Mouse (Mus musculus): Measurements from ENCODE around the gene Tnfaip8l1. TPM values are rescaled to one million over a fixed set of nuclear protein-coding genes. Genes with fewer than 3 reads are reported as not detected.

Tnfaip8l1 gene
- polyA plus RNA-seq, 1 experiment from 2014 or later: 12.7 TPM

DNA sequence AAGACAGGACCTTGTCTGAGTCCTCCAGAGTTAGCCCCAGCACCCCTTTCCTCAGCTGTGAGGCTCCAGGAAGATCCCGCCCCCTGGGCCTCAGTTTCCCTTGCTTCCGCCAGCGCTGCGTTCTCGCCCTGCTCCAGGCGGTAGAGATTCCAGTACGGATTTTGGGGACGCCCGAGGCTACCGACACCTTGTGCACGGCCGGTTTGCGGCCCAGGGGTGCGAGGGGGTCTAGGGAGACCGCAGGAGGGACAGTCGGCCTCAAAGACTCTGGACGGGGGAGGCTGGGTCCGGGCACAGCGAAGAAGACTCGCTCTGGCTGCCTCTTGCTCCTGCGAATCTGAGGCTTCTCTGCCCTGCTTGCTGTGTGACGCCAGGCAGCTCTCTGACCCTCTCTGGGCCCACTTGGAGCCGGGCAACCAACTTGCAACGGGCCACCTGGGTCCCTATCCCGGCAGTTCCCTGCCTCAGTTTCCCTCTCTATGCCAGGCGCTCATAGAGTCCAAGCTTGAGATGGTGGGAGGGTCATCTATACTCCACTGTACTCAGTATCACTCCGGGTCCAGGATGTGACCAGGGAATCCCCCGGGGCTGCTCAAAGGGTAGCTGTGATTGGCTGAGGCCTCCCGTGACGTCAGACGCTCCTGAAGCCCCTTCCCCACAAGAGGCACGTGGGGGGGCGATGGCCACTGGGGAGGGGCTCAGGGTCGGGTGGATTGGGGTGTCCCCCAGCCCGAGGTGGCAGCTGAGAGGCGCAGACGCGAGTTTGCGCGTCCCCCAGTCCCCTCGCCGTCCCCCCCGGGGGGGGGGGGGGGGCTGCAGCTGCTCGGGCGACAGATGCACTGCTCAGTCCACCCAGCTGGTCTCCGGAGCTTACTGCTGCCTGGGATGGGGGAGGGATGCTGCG is 20.3 kb upstream of the Tnfaip8l1 start:
- DNase-seq (ENCODE audit: low spot score): peak; percentile 64
- WGBS: under 1% methylated on average over 42 of the region's 47 CpGs
- Histone ChIP-seq H3K27ac (replicated peaks; ENCODE audit: low read depth, low read length) (no peak overlapping the region), H3K4me1 (ENCODE audit: control insufficient read depth, insufficient read depth, low read length) (peaks cover 9% of the 10 kb centered on the region), H3K4me2 (ENCODE audit: low read depth, low read length) (peak overlapping the region; percentile 58), H3K9ac (replicated peaks; ENCODE audit: low read length) (peak overlapping the region; percentile 25; the same call in 1 of the 2 replicates), H3K36me3 (replicated peaks; ENCODE audit: control insufficient read depth, insufficient read depth, low read depth, low read length) (no peaks in the 10 kb centered on the region), H3K9me3 (replicated peaks; ENCODE audit: control insufficient read depth, low read length) (no peaks in the 10 kb centered on the region), H3K4me3 (ENCODE audit: low read depth, low read length) (peak overlapping the region; percentile 30), H3K27me3 (ENCODE audit: control insufficient read depth, insufficient read depth, low read length) (peaks cover 48% of the 10 kb centered on the region)
- ATAC-seq (replicated peaks; ENCODE audit: insufficient number of reproducible peaks, low FRiP score, low TSS enrichment, low read depth): peak; percentile 51; the same call in 1 of the 2 replicates

DNA sequence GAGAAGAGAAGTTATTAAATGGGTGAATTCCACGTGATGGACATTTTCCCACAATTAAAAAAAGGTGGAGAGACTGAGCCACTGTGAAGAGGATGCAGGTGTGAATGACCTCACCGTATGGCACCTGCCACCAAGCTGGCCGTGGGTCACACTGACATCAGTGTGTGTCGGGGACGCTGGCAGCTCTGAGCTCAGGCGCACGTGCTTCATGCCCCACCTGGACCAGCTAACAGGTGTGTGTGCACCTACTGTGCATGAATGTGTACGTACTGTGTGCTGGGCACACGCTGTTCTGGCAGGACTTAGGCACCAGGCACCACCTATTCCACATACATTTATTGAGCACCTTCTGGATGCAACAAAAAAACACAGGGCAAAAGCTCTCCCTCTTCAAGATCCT is 17.7 kb upstream of the Tnfaip8l1 start:
- no peak for ATAC-seq (replicated peaks; ENCODE audit: insufficient number of reproducible peaks, low FRiP score, low TSS enrichment, low read depth)
- Histone ChIP-seq H3K36me3 (replicated peaks; ENCODE audit: control insufficient read depth, insufficient read depth, low read depth, low read length) (no peaks in the 10 kb centered on the region), H3K4me3 (ENCODE audit: low read depth, low read length) (no peak overlapping the region), H3K27me3 (ENCODE audit: control insufficient read depth, insufficient read depth, low read length) (peaks cover 51% of the 10 kb centered on the region), H3K9ac (replicated peaks; ENCODE audit: low read length) (no peak overlapping the region), H3K4me2 (ENCODE audit: low read depth, low read length) (no peak overlapping the region), H3K4me1 (ENCODE audit: control insufficient read depth, insufficient read depth, low read length) (peaks cover 12% of the 10 kb centered on the region), H3K9me3 (replicated peaks; ENCODE audit: control insufficient read depth, low read length) (no peaks in the 10 kb centered on the region), H3K27ac (replicated peaks; ENCODE audit: low read depth, low read length) (no peak overlapping the region)
- 74% methylated on average over 9 of the region's 9 CpGs for WGBS
- no peak for DNase-seq (ENCODE audit: low spot score)

DNA sequence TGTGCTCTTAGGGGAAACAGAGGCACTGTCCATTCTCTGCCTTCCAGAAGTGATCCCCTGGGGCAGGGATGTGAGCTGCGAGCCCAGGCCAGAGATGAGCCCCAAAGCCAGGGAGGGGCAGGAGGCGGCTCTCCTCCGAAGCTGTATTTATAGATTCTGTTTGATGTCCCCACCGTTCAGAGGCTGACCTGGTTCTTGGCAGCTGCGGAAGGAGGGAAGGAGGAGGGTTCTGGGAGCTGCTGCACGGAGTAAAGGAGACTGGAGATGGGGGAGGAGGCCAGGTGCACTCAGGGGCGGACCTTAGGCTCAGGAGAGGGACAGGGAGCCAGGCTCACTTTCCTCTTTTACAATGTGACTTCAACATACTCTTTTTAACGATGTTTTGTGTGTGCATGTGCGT is 16.1 kb upstream of the Tnfaip8l1 start:
- Histone ChIP-seq H3K4me2 (ENCODE audit: low read depth, low read length) (no peak overlapping the region), H3K4me1 (ENCODE audit: control insufficient read depth, insufficient read depth, low read length) (peaks cover 12% of the 10 kb centered on the region), H3K27ac (replicated peaks; ENCODE audit: low read depth, low read length) (no peak overlapping the region), H3K9me3 (replicated peaks; ENCODE audit: control insufficient read depth, low read length) (no peaks in the 10 kb centered on the region), H3K4me3 (ENCODE audit: low read depth, low read length) (no peak overlapping the region), H3K9ac (replicated peaks; ENCODE audit: low read length) (no peak overlapping the region), H3K27me3 (ENCODE audit: control insufficient read depth, insufficient read depth, low read length) (peaks cover 40% of the 10 kb centered on the region), H3K36me3 (replicated peaks; ENCODE audit: control insufficient read depth, insufficient read depth, low read depth, low read length) (no peaks in the 10 kb centered on the region)
- DNase-seq (ENCODE audit: low spot score): no peak
- ATAC-seq (replicated peaks; ENCODE audit: insufficient number of reproducible peaks, low FRiP score, low TSS enrichment, low read depth): no peak
- 22% methylated on average over 9 of the region's 9 CpGs for WGBS

DNA sequence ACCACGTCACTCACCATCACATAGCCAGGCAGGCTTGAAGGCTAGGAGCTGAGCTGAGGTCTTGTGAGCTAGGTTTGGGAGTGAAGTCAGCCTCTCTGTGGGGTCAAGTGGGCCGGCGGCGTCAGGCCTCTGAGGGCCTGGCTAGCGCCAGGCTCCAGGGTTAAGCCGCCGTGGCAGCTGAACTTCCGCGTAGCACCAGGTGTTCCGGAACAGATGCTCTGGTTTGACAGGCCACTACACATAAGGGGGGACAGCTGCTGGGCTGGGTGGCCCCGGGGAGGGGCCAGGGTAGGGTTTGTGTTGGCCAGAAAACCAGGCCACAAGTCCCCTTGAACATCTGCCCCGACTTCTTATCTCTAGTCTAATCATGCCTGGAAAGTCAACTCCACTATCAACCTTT is 14.9 kb upstream of the Tnfaip8l1 start:
- 55% methylated on average over 12 of the region's 12 CpGs for WGBS
- H3K36me3 ChIP-seq (replicated peaks; ENCODE audit: control insufficient read depth, insufficient read depth, low read depth, low read length): no peaks in the 10 kb centered on the region
- DNase-seq (ENCODE audit: low spot score) (no peak), ATAC-seq (replicated peaks; ENCODE audit: insufficient number of reproducible peaks, low FRiP score, low TSS enrichment, low read depth) (no peak)
- no peaks in the 10 kb centered on the region for H3K9me3 ChIP-seq (replicated peaks; ENCODE audit: control insufficient read depth, low read length)
- H3K27ac ChIP-seq (replicated peaks; ENCODE audit: low read depth, low read length): no peak overlapping the region
- H3K4me2 ChIP-seq (ENCODE audit: low read depth, low read length): no peak overlapping the region
- H3K9ac ChIP-seq (replicated peaks; ENCODE audit: low read length): no peak overlapping the region
- peaks cover 28% of the 10 kb centered on the region for H3K27me3 ChIP-seq (ENCODE audit: control insufficient read depth, insufficient read depth, low read length)
- H3K4me1 ChIP-seq (ENCODE audit: control insufficient read depth, insufficient read depth, low read length): peaks cover 4% of the 10 kb centered on the region; the same call in 1 of the 2 replicates
- H3K4me3 ChIP-seq (ENCODE audit: low read depth, low read length): no peak overlapping the region

DNA sequence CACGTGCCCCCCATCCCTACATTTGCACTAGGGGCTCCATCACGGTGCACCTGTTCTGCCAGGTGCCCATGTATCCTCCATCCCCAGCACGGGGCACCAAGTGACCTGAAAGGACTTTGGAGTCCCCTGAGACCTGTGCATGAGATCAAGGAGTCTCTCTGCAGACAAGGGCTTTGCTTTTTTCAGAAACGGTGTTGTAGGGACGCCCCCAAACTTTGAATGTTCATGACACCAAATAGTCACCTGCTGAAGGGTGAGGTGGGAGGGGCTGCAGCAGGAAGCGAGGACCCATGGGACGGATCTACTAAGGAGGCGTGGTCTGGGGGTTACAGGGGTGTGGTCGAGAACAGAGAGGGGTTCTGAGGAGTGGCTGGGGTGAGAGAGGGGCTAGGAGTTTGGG is 14.0 kb upstream of the Tnfaip8l1 start:
- H3K36me3 ChIP-seq (replicated peaks; ENCODE audit: control insufficient read depth, insufficient read depth, low read depth, low read length): no peaks in the 10 kb centered on the region
- ATAC-seq (replicated peaks; ENCODE audit: insufficient number of reproducible peaks, low FRiP score, low TSS enrichment, low read depth) (no peak), DNase-seq (ENCODE audit: low spot score) (no peak)
- no peak overlapping the region for H3K27ac ChIP-seq (replicated peaks; ENCODE audit: low read depth, low read length)
- WGBS: 17% methylated on average over 9 of the region's 9 CpGs
- no peak overlapping the region; the same call in 1 of the 2 replicates for H3K4me2 ChIP-seq (ENCODE audit: low read depth, low read length)
- no peaks in the 10 kb centered on the region for H3K9me3 ChIP-seq (replicated peaks; ENCODE audit: control insufficient read depth, low read length)
- no peak overlapping the region for H3K4me3 ChIP-seq (ENCODE audit: low read depth, low read length)
- H3K9ac ChIP-seq (replicated peaks; ENCODE audit: low read length): no peak overlapping the region
- peaks cover 26% of the 10 kb centered on the region for H3K27me3 ChIP-seq (ENCODE audit: control insufficient read depth, insufficient read depth, low read length)
- peaks cover 3% of the 10 kb centered on the region; the same call in 1 of the 2 replicates for H3K4me1 ChIP-seq (ENCODE audit: control insufficient read depth, insufficient read depth, low read length)

DNA sequence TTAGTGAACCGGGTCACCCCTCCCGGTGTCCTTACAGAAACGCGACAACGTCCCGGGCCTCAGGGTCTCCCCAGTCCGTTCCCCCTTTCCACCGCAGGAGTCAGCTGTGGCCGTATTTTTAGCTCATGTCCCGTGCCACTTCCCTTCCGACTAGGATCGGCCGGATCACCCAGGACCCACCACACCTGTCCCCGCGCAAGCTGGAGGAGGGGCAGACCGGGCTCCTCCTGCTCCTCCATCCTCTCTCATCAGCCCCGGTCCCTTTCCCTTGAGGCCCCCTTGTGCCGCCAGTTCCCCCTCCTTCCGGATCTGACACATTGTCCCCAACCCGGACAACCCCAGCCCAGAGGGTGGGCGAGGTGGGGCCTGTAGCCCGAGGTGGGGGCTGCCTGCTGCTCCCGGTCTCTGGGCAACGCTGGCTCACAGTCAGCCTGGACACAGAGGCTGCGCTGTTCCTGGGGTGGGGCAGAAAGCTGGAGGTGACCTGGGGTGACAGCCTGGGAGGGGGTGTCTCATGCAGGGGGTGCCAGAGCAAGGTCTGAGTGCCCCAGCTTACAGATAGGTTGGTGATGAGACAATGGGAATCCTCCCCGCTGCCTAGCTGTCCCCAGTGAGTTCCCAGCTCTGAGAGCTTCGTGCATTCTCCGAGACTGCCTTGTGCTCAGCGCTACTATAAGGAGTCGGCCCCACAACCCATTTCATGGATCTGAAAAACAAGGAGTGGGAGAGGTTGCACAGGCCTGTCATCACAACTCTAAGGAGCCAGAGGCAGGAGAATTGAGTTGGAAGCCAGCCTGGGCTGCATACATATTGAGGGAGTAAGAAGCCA is 13.3 kb upstream of the Tnfaip8l1 start:
- Histone ChIP-seq H3K9me3 (replicated peaks; ENCODE audit: control insufficient read depth, low read length) (no peaks in the 10 kb centered on the region), H3K4me1 (ENCODE audit: control insufficient read depth, insufficient read depth, low read length) (peaks cover 3% of the 10 kb centered on the region; the same call in 1 of the 2 replicates), H3K9ac (replicated peaks; ENCODE audit: low read length) (peak overlapping the region; percentile 25; the same call in 1 of the 2 replicates), H3K36me3 (replicated peaks; ENCODE audit: control insufficient read depth, insufficient read depth, low read depth, low read length) (no peaks in the 10 kb centered on the region), H3K27ac (replicated peaks; ENCODE audit: low read depth, low read length) (no peak overlapping the region), H3K27me3 (ENCODE audit: control insufficient read depth, insufficient read depth, low read length) (peaks cover 26% of the 10 kb centered on the region), H3K4me2 (ENCODE audit: low read depth, low read length) (peak overlapping the region; percentile 32), H3K4me3 (ENCODE audit: low read depth, low read length) (no peak overlapping the region)
- DNase-seq (ENCODE audit: low spot score) (no peak), ATAC-seq (replicated peaks; ENCODE audit: insufficient number of reproducible peaks, low FRiP score, low TSS enrichment, low read depth) (0 out of 2 replicates have a peak, but pooled peaks have one; percentile 16)
- WGBS: 1% methylated on average over 29 of the region's 30 CpGs

DNA sequence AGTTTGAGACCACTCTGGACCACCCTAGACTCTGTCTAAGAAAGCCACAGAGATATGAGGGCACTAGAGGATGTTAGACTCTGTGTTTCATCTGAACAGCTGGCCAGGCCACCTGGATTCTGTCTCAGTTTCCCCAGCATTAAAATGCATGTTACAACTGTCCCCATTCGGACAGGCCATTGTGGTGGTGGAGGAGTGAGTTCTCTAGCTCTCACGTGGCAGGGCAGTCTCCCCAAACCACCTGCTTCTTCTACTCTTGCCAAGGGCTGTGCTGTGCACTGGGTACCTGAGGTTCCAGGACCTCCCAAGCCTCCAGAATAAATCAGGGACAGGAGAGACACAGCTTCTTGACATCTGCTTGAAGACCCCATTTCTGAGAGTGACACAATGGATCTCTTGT is 12.4 kb upstream of the Tnfaip8l1 start:
- WGBS: 36% methylated on average over 2 of the region's 2 CpGs
- peaks cover 26% of the 10 kb centered on the region for H3K27me3 ChIP-seq (ENCODE audit: control insufficient read depth, insufficient read depth, low read length)
- H3K4me2 ChIP-seq (ENCODE audit: low read depth, low read length): no peak overlapping the region
- H3K9me3 ChIP-seq (replicated peaks; ENCODE audit: control insufficient read depth, low read length): no peaks in the 10 kb centered on the region
- no peak overlapping the region for H3K9ac ChIP-seq (replicated peaks; ENCODE audit: low read length)
- no peak for ATAC-seq (replicated peaks; ENCODE audit: insufficient number of reproducible peaks, low FRiP score, low TSS enrichment, low read depth)
- no peaks in the 10 kb centered on the region for H3K36me3 ChIP-seq (replicated peaks; ENCODE audit: control insufficient read depth, insufficient read depth, low read depth, low read length)
- DNase-seq (ENCODE audit: low spot score): no peak
- no peak overlapping the region for H3K4me3 ChIP-seq (ENCODE audit: low read depth, low read length)
- peaks cover 3% of the 10 kb centered on the region; the same call in 1 of the 2 replicates for H3K4me1 ChIP-seq (ENCODE audit: control insufficient read depth, insufficient read depth, low read length)
- H3K27ac ChIP-seq (replicated peaks; ENCODE audit: low read depth, low read length): no peak overlapping the region
